Mouse (Mus musculus): ENCODE data around the gene Chchd3. TPM values are rescaled to one million over a fixed set of nuclear protein-coding genes. Genes with fewer than 3 reads are reported as not detected.

Chchd3 gene
- polyA plus RNA-seq, 1 experiment from 2014 or later, result 111 TPM

DNA sequence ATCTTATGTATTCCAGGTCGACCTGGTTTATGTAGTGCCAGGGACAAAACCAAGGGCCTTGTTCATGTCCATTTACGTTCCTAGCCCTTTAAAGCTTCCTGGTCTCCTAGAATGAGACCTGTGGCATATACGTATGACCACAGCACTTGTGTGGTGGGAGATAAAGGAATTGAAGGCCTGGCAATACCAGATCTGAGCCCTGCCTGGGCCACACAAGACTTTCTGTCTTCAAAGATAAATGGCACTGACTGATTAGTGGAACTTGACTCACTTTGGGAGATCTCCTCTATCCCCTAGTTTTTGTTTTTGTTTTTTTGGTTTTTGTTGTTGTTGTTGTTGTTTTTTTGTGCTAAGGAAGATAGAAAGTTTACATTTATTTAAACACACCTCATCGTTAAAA is 209.1 kb downstream of the Chchd3 start:
- no peaks in the 10 kb centered on the region for H3K27me3 ChIP-seq (ENCODE audit: control insufficient read depth, insufficient read depth, low read length)
- no peak overlapping the region for H3K27ac ChIP-seq
- DNase-seq (ENCODE audit: low spot score), result no peak
- 87% methylated on average over 4 of the region's 4 CpGs for WGBS
- no peak overlapping the region for H3K9ac ChIP-seq
- ATAC-seq (ENCODE audit: low FRiP score), result no peak
- H3K36me3 ChIP-seq (replicated peaks; ENCODE audit: control insufficient read depth, insufficient read depth), result no peaks in the 10 kb centered on the region
- no peak overlapping the region for H3K4me2 ChIP-seq (replicated peaks)
- no peak overlapping the region for H3K4me3 ChIP-seq (replicated peaks; ENCODE audit: low read length)
- H3K4me1 ChIP-seq (replicated peaks; ENCODE audit: control insufficient read depth, insufficient read depth, low read length), result no peaks in the 10 kb centered on the region
- no peaks in the 10 kb centered on the region for H3K9me3 ChIP-seq (ENCODE audit: control insufficient read depth, low read length)

DNA sequence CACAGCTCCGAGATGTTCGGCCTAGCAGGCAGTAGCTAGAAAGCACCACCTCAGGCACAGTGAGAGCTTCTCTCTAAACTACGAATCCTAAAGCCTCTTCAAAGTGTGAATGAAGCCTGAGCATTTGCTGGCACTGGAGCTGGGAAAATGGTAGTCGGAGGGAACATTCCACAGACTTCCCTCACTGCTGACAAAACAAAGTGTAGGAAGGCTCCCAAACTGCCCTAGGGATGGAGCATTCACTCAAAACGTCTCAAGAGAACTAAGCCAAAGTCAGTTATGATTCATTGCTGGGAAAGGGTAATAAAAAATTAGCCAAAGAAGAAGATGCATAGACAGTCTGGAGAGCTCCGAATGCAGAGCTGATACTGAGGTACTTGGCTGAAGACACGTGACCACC is 211.1 kb downstream of the Chchd3 start:
- Histone ChIP-seq H3K4me2 (replicated peaks) (no peak overlapping the region), H3K4me3 (replicated peaks; ENCODE audit: low read length) (no peak overlapping the region), H3K4me1 (replicated peaks; ENCODE audit: control insufficient read depth, insufficient read depth, low read length) (no peaks in the 10 kb centered on the region; the same call in 1 of the 2 replicates), H3K27ac (no peak overlapping the region), H3K9ac (no peak overlapping the region), H3K36me3 (replicated peaks; ENCODE audit: control insufficient read depth, insufficient read depth) (no peaks in the 10 kb centered on the region), H3K27me3 (ENCODE audit: control insufficient read depth, insufficient read depth, low read length) (no peaks in the 10 kb centered on the region), H3K9me3 (ENCODE audit: control insufficient read depth, low read length) (no peaks in the 10 kb centered on the region)
- WGBS, result 85% methylated on average over 7 of the region's 7 CpGs
- ATAC-seq (ENCODE audit: low FRiP score) (no peak), DNase-seq (ENCODE audit: low spot score) (no peak)

DNA sequence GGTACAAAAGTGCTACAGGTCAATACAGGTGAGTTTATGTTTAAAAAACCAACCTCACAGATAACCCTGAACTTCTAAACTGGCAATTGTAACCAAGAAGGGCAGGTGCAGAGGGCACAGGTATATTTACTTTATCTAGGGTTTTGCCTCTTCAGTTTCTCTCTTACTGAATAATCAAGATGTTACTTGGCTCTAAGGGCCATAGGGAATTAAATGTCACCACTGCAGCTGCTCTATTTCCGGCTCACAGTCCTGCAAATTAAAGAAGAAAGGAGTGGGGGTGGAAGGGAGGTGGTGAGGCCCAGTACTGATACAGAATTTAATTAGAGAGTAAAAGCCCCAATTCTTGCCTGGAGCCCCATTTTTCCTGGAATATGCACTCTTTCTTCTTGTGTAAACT is 214.6 kb downstream of the Chchd3 start:
- Histone ChIP-seq H3K36me3 (replicated peaks; ENCODE audit: control insufficient read depth, insufficient read depth) (no peaks in the 10 kb centered on the region), H3K4me2 (replicated peaks) (no peak overlapping the region), H3K4me1 (replicated peaks; ENCODE audit: control insufficient read depth, insufficient read depth, low read length) (no peaks in the 10 kb centered on the region; the same call in 1 of the 2 replicates), H3K4me3 (replicated peaks; ENCODE audit: low read length) (no peak overlapping the region), H3K27ac (no peak overlapping the region), H3K27me3 (ENCODE audit: control insufficient read depth, insufficient read depth, low read length) (no peaks in the 10 kb centered on the region), H3K9ac (no peak overlapping the region), H3K9me3 (ENCODE audit: control insufficient read depth, low read length) (no peaks in the 10 kb centered on the region)
- ATAC-seq (ENCODE audit: low FRiP score) (no peak), DNase-seq (ENCODE audit: low spot score) (no peak)
- 23% methylated on average over 1 of the region's 1 CpGs for WGBS

DNA sequence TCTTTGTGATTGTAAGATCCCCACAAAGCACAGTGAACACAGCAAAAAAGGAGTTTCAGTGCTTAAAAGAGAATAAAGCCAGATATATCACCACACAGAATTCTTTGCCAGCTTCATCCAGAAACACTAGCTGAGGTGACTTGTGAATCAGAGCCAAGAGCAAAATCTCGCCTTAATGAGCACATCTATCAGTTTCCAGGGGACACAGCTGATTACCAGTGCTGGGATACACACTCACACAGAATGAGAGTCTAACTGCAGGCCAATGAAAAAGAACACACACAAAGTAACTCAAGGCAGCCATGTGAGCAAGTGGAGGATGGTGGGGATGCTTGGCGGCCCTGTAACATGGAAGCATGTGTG is 222.1 kb downstream of the Chchd3 start:
- Histone ChIP-seq H3K36me3 (replicated peaks; ENCODE audit: control insufficient read depth, insufficient read depth) (no peaks in the 10 kb centered on the region), H3K4me3 (replicated peaks; ENCODE audit: low read length) (no peak overlapping the region), H3K4me2 (replicated peaks) (no peak overlapping the region), H3K9ac (no peak overlapping the region), H3K9me3 (ENCODE audit: control insufficient read depth, low read length) (no peaks in the 10 kb centered on the region), H3K4me1 (replicated peaks; ENCODE audit: control insufficient read depth, insufficient read depth, low read length) (peaks cover 14% of the 10 kb centered on the region), H3K27ac (peak overlapping the region; percentile 75), H3K27me3 (ENCODE audit: control insufficient read depth, insufficient read depth, low read length) (no peaks in the 10 kb centered on the region)
- ATAC-seq (ENCODE audit: low FRiP score), result peak; percentile 31; the same call in 1 of the 2 replicates
- peak; percentile 59 for DNase-seq (ENCODE audit: low spot score)
- 66% methylated on average over 2 of the region's 2 CpGs for WGBS

DNA sequence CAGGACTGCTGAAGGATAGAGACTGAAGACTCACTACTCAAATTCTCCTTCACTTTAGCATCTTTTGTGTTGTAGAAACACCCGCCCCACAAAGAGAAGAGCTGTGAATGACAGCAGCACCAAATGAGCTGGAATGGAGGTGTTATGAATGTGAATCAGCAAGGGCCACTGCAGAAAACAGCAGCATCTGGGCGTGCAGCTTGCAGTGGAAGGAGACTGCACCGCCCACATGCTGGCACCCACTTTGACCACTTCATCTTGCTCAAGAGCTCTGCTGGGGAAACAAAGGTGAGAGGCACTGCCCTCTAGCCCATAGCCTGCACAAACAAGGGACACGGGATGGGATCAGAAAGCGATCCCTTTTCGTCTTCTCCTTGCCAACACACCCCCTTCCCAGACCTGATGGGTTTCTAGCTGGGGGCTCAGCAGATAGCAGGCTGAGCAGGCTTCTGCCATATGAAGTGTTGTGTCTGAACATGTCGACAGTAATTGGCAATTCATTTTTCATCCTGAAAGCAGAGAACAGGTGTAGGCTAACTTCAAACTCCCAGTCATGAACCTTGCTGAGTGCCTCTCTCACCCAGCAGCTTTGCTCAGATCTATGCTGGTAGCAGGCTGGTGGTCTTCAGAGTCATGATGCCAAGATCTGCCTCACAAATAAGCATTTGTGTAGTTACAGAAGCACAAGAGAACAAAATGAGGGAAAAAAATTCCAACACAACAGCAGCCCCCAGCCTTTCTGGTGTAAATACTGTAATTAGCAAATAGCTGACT is 222.7 kb downstream of the Chchd3 start:
- Histone ChIP-seq H3K36me3 (replicated peaks; ENCODE audit: control insufficient read depth, insufficient read depth) (no peaks in the 10 kb centered on the region), H3K27me3 (ENCODE audit: control insufficient read depth, insufficient read depth, low read length) (no peaks in the 10 kb centered on the region), H3K4me3 (replicated peaks; ENCODE audit: low read length) (no peak overlapping the region), H3K4me2 (replicated peaks) (no peak overlapping the region), H3K9ac (no peak overlapping the region), H3K9me3 (ENCODE audit: control insufficient read depth, low read length) (no peaks in the 10 kb centered on the region), H3K4me1 (replicated peaks; ENCODE audit: control insufficient read depth, insufficient read depth, low read length) (peaks cover 14% of the 10 kb centered on the region), H3K27ac (peak overlapping the region; percentile 75)
- DNase-seq (ENCODE audit: low spot score), result no peak
- WGBS, result 44% methylated on average over 7 of the region's 7 CpGs
- ATAC-seq (ENCODE audit: low FRiP score), result peak; percentile 37; the same call in 1 of the 2 replicates

DNA sequence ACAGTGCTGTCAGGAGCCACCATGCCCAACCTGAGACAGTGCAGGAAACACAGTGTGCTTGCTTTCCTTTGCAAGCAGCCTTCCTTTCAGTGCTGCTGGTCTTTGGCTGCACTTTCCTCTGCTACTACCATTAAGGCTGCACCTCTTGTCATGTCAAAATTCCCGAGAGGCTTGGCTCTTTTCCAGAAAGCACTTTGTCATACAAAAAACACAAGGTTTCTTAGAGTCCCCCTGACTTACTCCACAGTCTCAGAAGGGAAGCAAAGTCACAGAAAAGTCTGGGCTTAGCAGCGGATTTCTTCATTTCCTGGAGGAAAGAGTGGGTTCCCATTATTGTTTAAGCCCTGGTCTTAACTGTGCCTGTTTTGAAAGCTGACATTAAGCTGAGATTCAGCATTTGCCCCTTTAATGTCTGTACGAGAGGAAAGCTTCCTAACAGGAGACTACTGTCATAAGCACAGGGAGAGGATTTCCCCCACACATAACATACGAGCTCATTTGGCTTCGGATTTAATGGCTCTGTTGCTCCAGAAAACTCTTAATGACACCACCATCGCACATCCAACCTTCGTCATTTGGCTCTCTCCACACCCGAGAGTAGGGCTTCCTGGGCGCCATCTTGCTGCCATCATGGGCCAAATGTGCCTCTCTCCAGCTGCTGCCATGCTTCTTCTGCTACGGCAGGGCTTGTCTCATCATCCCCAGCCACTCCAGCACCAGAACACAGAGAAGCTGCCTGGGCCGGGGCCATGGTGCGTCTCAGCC is 236.0 kb downstream of the Chchd3 start:
- Histone ChIP-seq H3K36me3 (replicated peaks; ENCODE audit: control insufficient read depth, insufficient read depth) (no peaks in the 10 kb centered on the region), H3K9ac (no peak overlapping the region), H3K4me2 (replicated peaks) (no peak overlapping the region), H3K27me3 (ENCODE audit: control insufficient read depth, insufficient read depth, low read length) (no peaks in the 10 kb centered on the region), H3K9me3 (ENCODE audit: control insufficient read depth, low read length) (no peaks in the 10 kb centered on the region), H3K27ac (no peak overlapping the region), H3K4me3 (replicated peaks; ENCODE audit: low read length) (no peak overlapping the region), H3K4me1 (replicated peaks; ENCODE audit: control insufficient read depth, insufficient read depth, low read length) (0 out of 2 replicates have a peak, but pooled peaks cover 4% of the 10 kb centered on the region)
- no peak for DNase-seq (ENCODE audit: low spot score)
- 84% methylated on average over 12 of the region's 12 CpGs for WGBS
- no peak for ATAC-seq (ENCODE audit: low FRiP score)

DNA sequence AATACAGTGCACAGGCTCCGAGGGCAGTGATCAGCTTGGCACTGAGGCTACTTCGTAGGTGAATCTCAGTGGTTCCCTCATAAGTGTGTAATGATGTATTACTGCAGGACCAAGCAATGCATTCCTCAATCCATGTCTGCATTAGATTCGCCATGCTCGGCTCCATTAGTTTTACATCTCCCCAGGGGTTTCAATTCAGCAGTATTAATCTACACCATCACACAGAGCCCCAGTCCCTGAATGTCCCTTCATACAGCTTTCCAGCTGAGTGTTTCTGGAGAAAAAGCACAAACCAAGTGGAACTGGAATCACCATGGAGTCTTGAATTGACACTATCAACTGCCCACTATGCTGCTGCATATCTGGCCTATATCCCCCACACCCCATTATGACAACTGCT is 241.1 kb downstream of the Chchd3 start:
- H3K4me2 ChIP-seq (replicated peaks), result no peak overlapping the region
- ATAC-seq (ENCODE audit: low FRiP score), result peak; percentile 37; the same call in 1 of the 2 replicates
- DNase-seq (ENCODE audit: low spot score), result no peak
- H3K9ac ChIP-seq, result no peak overlapping the region
- WGBS, result 48% methylated on average over 4 of the region's 4 CpGs
- no peaks in the 10 kb centered on the region for H3K36me3 ChIP-seq (replicated peaks; ENCODE audit: control insufficient read depth, insufficient read depth)
- H3K27me3 ChIP-seq (ENCODE audit: control insufficient read depth, insufficient read depth, low read length), result no peaks in the 10 kb centered on the region
- no peak overlapping the region for H3K4me3 ChIP-seq (replicated peaks; ENCODE audit: low read length)
- H3K4me1 ChIP-seq (replicated peaks; ENCODE audit: control insufficient read depth, insufficient read depth, low read length), result 0 out of 2 replicates have a peak, but pooled peaks cover 7% of the 10 kb centered on the region
- H3K9me3 ChIP-seq (ENCODE audit: control insufficient read depth, low read length), result no peaks in the 10 kb centered on the region
- no peak overlapping the region for H3K27ac ChIP-seq

DNA sequence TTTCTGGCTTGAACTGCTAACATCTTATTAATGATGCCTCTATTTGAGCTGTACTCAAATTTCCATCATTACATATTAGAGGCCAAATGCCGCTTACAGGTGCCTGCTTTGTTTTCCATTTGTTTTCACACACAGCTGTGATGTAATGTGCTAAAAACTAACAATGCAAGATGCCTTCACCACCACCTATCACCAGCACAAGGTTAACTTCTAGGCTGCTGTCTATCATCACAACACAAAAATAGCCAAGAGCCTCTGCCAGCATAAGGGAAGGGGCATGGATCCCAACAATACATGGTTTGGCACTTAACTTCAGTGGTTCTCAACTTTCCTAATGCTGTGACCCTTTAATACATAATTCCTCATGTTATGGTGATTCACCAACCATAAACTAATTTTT is 251.3 kb downstream of the Chchd3 start:
- no peaks in the 10 kb centered on the region for H3K4me1 ChIP-seq (replicated peaks; ENCODE audit: control insufficient read depth, insufficient read depth, low read length)
- no peak overlapping the region for H3K4me3 ChIP-seq (replicated peaks; ENCODE audit: low read length)
- ATAC-seq (ENCODE audit: low FRiP score) (no peak), DNase-seq (ENCODE audit: low spot score) (no peak)
- H3K36me3 ChIP-seq (replicated peaks; ENCODE audit: control insufficient read depth, insufficient read depth), result peaks cover under 1% of the 10 kb centered on the region; the same call in 1 of the 2 replicates
- H3K9ac ChIP-seq, result no peak overlapping the region
- no peak overlapping the region for H3K27ac ChIP-seq
- WGBS, result 96% methylated on average over 1 of the region's 1 CpGs
- no peaks in the 10 kb centered on the region for H3K27me3 ChIP-seq (ENCODE audit: control insufficient read depth, insufficient read depth, low read length)
- H3K9me3 ChIP-seq (ENCODE audit: control insufficient read depth, low read length), result no peaks in the 10 kb centered on the region
- H3K4me2 ChIP-seq (replicated peaks), result no peak overlapping the region

DNA sequence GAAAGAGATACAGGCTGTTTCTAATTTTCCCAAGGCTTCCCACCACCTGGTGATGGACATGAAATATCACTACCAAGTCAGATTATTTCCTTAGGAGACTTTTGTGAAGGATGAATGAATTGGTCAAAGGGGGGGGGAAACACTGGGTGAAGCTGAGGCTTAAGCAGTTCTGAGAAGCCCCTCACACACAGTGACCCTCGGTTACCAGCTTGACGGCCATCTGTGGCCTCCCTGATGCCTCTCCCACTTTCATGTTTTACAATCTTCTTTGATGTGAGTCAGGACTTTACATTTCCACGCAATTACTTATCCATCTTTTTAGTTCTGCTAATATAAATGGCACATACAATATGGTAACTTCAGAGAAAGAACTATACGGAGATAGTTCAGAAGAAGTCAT is 252.3 kb downstream of the Chchd3 start:
- WGBS, result 40% methylated on average over 4 of the region's 4 CpGs
- no peak for ATAC-seq (ENCODE audit: low FRiP score)
- peaks cover 8% of the 10 kb centered on the region; the same call in 1 of the 2 replicates for H3K36me3 ChIP-seq (replicated peaks; ENCODE audit: control insufficient read depth, insufficient read depth)
- no peaks in the 10 kb centered on the region for H3K4me1 ChIP-seq (replicated peaks; ENCODE audit: control insufficient read depth, insufficient read depth, low read length)
- no peak overlapping the region for H3K4me3 ChIP-seq (replicated peaks; ENCODE audit: low read length)
- H3K9me3 ChIP-seq (ENCODE audit: control insufficient read depth, low read length), result no peaks in the 10 kb centered on the region
- H3K27ac ChIP-seq, result no peak overlapping the region
- H3K9ac ChIP-seq, result no peak overlapping the region
- no peak overlapping the region for H3K4me2 ChIP-seq (replicated peaks)
- no peaks in the 10 kb centered on the region for H3K27me3 ChIP-seq (ENCODE audit: control insufficient read depth, insufficient read depth, low read length)
- DNase-seq (ENCODE audit: low spot score), result no peak
